Mouse (Mus musculus) induced T-regulatory cell, adult 2 months (primary cell): ENCODE data around the gene Dhx32.
"Not testable (repeated sequence)": the region's sequence is repeated elsewhere in the genome, so short reads cannot be mapped to it uniquely, and the experiment has no call there.

Experiments
- DNase-seq: peaks from one replicate; pipeline ENCODE4 v3.0.0-alpha.2; 2012; ENCODE audit warnings: low read depth

The Dhx32 gene

DNA sequence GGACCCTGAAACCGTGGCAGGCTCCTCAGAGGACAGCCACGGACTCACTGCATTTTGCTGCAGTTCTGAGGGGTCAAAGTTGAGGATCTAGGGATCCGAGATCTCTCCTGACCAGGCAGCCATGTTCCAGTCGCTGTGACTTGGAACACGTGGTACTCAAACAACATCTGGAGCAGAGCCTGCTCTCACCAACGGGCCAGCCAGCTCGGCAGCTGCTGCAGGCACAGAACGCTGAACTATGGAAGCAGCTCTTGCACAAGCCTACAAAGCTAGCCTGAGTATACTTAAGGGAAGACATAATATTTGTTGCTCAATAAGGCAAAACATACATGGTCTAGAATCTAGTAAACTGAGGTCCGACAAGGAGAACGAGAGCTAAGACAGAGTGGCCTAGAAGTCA lies 57.0 kb downstream of the Dhx32 start:
- DNase-seq, result no peak

DNA sequence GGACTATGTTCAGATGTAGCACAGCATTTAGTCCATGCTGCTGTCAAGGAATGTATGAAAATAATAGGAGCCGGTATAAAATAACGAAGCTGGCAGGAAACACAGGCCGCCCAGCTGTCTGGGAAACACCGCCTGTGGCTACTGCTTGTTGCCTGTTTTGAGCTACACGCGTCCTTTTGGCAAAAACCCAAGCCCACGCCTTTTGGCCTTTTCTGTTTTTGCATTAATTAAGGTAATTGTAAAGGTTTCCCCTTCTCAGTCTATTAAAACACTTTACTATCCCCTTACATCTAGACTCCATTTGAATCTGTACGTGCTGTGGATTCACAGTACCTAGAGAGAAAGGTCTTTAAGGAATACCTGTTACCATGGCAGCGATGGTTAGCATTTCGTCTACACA lies 57.7 kb downstream of the Dhx32 start:
- DNase-seq, result no peak

DNA sequence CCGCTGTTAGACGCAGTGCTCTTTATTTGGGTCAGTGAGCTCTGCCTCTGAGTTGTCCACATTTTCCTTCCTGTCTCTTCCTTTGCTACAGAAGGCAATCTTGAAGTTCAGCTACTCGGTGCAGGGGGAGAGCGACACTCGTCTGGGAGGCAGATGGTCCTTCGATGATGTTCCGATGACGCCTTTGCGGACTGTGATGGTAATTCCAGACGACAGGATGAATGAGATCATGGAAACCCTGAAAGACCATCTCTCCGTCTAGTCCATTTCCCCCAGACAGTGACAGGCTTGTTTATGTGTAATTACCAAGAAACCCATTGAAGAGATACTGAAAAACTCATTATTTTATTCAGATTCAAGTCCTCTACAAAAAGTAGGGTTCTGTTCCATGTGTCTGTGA lies 61.9 kb downstream of the Dhx32 start:
- DNase-seq, result no peak

DNA sequence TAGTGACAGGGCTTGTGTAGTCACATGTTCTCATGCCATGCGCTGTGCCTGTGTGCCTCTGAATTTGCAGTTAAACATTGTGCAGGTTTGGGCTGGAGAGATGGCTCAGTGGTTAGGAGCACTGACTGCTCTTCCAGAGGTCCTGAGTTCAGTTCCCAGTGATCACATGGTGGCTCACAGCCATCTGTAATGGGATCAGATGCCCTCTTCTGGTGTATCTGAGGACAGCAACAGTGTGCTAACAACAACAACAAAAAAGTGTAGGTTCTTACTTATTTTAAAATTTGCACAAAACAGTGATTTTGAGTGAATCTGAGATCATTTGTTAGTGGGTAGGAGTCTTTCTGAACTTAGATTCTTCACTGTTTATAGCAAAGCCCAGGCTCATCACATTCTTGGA lies 63.9 kb downstream of the Dhx32 start:
- DNase-seq, result no peak

DNA sequence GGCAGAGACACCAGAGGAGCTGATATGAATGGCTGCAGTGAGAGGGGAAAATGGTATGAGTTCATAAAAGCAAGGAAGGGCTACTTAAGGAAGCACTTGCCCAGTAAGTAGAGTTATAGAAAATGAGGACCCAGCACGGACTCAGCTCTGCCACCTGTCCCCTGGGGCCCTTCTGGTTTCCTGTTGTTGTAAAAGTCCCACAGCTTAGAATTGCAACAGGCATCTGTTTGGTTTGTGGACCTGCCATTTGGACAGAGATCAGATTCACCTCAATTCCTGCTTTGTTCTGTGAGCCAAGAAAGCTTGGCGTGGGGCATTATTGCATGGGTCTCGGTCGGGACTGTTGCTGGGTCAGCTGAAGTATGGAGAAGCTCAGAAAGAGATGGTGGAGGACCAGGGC lies 67.1 kb downstream of the Dhx32 start:
- no peak for DNase-seq

DNA sequence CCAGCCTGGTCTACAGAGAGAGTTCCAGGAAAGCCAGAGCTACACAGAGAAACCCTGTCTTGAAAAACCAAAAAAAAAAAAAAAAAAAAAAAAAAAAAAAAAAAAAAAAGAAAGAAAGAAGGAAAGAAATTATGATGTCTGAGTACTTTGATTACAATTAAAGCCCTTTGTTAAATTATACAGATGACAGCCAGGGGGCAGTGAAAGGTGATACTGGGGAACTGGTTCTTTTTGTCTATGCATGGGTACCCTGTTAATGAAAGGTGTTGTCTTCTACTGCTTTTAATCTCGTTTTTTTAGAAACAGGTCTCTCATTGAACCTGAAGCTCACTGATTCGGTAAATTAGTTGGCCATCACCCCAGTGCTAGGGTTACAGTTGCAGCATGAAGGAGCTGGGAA lies 75.2 kb downstream of the Dhx32 start:
- peak; percentile 60 for DNase-seq

DNA sequence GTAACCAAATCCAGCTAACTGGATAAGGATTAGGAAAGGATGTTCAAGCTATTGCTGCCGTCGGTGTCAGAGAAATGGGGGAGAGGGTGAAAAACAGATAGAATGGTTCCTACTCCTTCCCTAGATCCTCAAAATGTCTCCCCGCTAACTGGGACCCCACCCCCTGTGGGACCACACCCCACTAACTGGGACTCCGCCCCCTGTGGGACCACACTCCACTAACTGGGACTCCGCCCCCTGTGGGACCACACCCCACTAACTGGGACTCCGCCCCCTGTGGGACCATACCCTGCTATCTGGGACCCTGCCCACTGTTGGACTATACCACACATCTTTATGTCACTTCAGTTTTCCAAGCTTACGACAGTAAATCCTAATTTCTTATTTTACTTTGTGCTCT lies 78.6 kb downstream of the Dhx32 start:
- DNase-seq, result no peak

DNA sequence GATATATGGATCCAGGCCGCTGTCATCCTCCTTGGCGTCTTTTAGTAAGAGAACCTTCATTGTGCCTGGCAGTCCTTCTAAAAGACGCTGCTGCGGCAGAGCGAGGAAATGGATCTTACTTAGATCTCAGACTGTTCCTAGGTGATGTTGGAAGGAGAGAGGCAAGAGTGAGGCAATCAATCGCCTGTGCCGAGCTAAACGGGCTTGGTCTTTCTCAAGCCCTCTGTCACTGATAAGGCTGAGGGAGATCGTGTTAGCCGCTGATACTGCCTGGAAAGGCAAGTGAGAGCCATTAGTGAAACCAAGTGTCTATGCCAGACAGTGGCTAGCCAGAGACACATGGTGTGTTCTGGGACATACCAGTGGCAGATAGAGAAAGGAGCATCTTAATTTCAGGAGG lies 80.2 kb downstream of the Dhx32 start:
- DNase-seq, result no peak

DNA sequence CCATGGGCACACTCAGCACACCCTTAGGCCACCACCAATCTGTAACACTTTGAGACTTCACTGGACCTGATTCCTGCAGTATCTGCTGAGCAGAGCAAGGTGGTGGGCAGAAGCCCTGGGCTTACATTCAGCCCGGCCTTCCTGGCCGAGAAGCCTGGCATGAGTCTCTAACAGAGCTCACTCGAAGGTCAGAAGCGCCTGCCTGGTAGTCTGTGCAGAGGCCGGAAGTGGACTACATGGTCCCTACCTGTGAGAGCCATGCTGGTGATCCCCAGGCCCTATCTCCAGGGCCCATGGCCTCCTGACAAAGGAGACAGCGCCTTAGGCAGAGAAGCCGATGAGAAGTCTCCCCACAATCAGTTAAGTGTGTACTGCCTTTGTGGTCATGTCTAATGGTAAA lies 81.2 kb downstream of the Dhx32 start:
- no peak for DNase-seq

DNA sequence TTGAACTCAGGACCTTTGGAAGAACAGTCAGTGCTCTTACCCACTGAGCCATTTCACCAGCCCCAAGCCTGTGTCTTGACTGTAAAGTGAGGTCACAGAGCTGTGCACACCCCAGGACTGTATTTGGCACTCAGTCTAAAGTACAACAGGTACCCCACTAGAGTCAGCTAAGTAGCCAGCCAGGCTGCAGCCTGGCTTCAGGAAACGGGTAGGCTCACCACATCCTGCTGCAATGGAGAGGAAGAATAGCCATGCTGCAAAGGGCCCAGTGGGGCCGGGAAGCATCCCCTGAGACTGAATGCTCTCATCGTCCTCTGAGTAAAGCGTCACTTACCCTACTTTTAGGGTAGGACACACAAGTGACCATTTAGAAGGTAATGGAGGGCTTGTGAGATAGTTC lies 82.6 kb downstream of the Dhx32 start:
- DNase-seq, result no peak

DNA sequence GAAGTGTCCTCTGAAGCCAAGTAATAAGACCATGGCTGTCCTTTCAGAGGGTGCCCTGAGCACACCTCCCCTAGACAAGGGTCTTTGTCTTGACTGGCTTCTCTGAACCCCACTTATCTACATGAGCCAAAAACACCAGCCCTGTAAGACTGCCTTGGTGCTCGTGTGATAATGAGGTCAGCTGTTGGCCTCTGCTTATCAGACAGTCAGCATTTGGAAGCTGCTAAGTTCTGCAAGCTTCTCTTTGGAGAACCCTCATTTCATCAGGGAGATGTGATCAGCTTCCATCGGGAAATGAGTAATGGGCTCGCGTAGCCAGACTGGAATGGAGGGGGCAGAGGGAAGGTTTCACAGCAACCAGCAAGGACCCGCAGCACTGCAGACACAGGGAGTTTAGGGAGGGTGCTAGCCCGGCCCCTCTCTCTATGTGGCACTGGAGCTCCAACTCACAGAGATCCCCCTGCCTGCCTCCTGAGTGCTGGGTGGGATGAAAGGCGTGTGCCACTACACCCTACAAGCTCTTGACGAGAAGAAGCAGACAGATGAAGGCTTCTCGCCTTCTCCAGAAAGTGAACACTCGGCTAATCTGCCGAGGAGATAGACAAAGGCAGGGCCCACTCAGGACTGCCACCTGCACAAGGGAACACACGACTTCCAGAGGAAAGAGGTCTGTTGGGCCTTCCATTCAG lies 84.4 kb downstream of the Dhx32 start:
- no peak for DNase-seq

DNA sequence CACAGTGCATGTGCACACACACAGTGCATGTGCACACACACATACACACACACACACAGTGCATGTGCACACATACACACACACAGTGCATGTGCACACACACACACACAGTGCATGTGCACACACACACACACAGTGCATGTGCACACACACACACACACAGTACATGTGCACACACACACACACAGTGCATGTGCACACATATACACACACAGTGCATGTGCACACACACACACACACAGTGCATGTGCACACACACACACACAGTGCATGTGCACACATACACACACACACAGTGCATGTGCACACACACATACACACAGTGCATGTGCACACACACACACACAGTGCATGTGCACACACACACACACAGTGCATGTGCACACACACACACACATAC lies 96.9 kb downstream of the Dhx32 start:
- not testable (repeated sequence) for DNase-seq

DNA sequence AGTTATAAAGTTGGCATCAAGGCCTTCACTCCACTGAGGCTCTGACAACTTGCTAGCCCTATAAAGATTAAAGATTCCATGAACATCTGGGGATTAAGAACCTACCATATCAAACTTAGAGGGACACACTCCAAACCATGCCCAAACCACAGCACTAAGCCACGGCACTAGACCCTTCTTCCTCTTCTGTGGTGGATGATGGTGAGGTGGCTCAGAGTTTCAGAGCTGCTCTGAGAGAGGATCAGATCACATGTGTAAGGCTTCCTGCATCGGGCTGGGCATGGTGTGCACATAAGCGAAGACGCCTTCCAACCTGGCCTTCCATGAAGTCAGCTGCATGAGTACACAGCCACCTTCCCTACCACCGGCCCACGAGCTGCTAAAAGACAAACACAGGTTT lies 97.8 kb downstream of the Dhx32 start:
- no peak for DNase-seq

DNA sequence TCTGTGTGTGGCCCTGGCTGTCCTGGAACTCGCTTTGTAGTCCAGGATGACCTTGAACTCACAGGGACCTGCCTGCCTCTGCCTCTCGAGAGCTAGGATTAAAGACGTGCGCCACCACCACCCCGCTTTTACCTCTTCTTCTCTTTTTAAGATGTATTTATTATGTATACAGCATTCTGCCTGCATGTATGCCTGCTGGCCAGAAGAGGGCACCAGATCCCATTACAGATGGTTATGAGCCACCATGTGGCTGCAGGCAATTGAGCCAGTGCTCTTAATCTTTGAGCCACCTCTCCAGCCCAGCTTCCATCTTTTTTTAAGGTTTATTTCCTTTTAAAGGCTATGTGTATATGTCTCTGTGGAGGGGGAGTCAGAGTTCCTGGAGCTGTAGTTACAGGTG lies 98.4 kb downstream of the Dhx32 start:
- peak; percentile 14 for DNase-seq

DNA sequence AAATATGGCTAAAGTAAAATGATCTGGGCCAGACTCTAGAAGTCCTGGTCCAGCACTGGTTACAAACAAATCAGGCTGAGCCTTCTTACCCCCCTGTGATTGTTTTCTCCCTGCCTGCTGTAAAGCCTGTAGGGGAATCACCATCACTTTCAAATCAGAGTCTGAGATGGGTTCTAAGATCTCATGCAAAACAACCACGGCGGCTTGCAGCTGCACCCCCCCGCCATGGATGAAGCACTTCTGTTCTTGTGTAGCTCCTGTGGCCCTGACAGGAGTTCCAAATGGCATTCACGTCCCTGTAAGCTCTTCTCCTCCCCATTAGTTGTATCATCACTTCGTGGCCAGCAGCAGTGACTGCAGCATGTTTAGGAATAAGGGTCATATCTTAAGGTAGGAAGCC lies 98.9 kb downstream of the Dhx32 start:
- no peak for DNase-seq

DNA sequence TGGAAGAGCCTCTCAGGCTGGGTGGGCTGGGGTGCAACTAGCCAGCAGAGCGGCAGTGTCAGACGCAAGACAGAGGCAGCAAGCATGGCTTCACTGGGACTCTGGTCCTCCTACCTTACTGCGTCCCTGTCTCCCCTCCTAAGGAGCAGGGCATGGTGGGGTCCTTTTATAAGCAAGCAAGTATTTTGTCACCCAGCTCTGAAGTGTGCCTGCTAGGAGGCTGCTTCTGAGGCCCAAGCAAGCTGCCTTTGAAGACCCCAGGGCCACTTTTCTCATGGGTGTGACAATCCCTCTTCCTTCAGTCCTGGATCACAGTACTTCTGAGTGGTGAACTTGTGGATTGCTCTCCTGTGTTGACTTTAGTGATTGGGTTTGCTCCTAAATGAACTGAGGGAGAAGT lies 102.6 kb downstream of the Dhx32 start, which contains the start of gene Mmp21:
Gene Mmp21 (minus strand): TSS at position 101 of the 400 bp plus-strand sequence.
- DNase-seq, result no peak

DNA sequence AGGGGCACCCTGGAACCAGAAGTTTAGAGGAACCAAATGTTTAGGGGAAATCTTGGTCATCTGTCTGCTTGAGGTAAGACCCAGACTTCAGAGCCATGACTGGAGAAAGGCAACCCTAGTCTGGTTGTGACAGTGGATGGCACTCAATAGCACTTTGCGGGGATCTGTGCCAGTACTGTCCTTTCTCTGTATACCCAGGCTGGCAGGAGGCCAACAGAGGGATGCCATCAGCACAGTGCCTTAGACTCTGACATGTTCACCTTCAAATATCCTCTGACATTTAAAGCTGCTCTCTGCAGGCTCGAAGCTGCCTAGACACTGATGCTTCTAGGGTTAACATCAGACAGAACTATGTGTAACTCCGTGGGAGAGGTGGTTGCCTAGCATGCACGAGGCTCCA lies 103.1 kb downstream of the Dhx32 start:
- DNase-seq, result no peak

DNA sequence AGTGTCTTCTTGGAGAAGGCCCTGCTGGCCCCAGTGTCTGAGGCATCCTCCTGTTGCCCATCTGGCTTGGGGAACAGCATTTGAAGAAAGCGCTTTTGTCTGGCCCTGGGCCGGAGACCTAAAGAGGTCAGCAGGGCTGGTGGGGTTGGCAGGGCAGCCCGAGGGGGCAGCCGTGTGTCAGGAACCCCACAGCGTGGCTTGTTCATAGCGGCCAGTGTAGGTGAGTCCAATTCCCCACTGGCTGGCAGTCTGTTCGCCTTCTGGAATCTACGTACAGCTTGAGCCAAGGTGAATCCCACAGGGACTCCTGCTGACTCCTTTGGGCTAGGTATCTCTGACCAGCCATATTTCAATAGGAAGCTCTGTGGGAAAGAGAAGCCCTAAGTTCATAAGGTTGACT lies 103.8 kb downstream of the Dhx32 start:
- no peak for DNase-seq

DNA sequence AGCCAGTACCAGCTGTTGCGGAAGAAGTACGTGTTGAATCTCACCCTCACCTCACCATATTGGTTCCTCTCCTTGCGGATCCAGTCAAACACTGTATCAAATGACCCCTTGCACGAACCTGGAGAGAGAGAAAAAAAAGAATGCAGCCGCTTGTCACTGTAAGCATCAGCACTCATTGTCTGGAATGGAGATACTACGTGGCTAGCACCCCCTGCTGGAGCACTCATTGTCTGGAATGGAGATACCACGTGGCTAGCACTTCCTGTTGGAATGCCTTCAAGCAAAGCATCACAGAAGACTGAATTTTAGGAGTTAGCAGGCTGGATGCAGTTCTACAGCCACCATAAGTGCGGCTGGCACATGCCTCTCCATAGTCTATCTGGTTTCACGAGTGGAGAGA lies 106.5 kb downstream of the Dhx32 start:
- DNase-seq, result peak; percentile 20
